Mouse (Mus musculus) MEL (cell line): ENCODE measurements around the gene Fxr1. TPM values are rescaled to one million over a fixed set of nuclear protein-coding genes. Genes with fewer than 3 reads are reported as not detected.
A peak's percentile ranks its signal among the peaks of the same experiment; 100 is the strongest.

Experiments
- DNase-seq: peaks from one replicate; pipeline ENCODE4 v3.0.0; 2011; ENCODE audit warnings: low read depth, low spot score
- H3K27ac ChIP-seq: 2 replicates; pipeline ENCODE4 v1.5.1; 2012; ENCODE audit warnings: low read depth, mild to moderate bottlenecking, control low read depth, low read length, moderate library complexity; ENCODE audit not compliant: control insufficient read depth
- H3K27me3 ChIP-seq, 2 experiments: fragments of 150-350 bp in 1 of 2; sonication (generic) in 1 of 2; 2 replicates each; pipeline ENCODE4 v1.6.1; 2012; ENCODE audit warnings: low read length in 2 of 2, mild to moderate bottlenecking in 2 of 2, improper control_type of control experiment in 1 of 2, moderate library complexity in 1 of 2; ENCODE audit not compliant: insufficient read depth in 2 of 2, control insufficient read depth in 1 of 2
- H3K36me3 ChIP-seq, 2 experiments: 2 replicates each; pipeline ENCODE4 v1.6.1; 2012 to 2014; ENCODE audit warnings: low read length in 2 of 2, improper control_type of control experiment in 1 of 2, inconsistent platforms in 1 of 2, mild to moderate bottlenecking in 1 of 2; ENCODE audit not compliant: insufficient read depth in 2 of 2, control insufficient read depth in 1 of 2
- H3K4me1 ChIP-seq, 2 experiments: fragments of 150-350 bp in 1 of 2; sonication (generic) in 1 of 2; 2 replicates each; pipeline ENCODE4 v1.6.1; 2012; ENCODE audit warnings: low read length in 2 of 2, improper control_type of control experiment in 1 of 2, mild to moderate bottlenecking in 1 of 2; ENCODE audit not compliant: insufficient read depth in 2 of 2, control insufficient read depth in 1 of 2
- H3K4me3 ChIP-seq, 2 experiments: fragments of 150-350 bp in 1 of 2; sonication (generic) in 1 of 2; 2 replicates each; pipeline ENCODE4 v1.5.1; 2012; ENCODE audit warnings: low read depth in 2 of 2, low read length in 2 of 2, mild to moderate bottlenecking in 2 of 2, moderate library complexity in 2 of 2, control low read depth in 1 of 2, improper control_type of control experiment in 1 of 2; ENCODE audit not compliant: control insufficient read depth in 1 of 2, insufficient read depth in 1 of 2
- H3K79me2 ChIP-seq: 2 replicates; pipeline ENCODE4 v1.6.1; 2012; ENCODE audit warnings: mild to moderate bottlenecking, low read length, moderate library complexity; ENCODE audit not compliant: control insufficient read depth, poor library complexity, insufficient read depth
- H3K9ac ChIP-seq: 2 replicates; pipeline ENCODE4 v1.6.1; 2012; ENCODE audit warnings: low read depth, mild to moderate bottlenecking, control low read depth, low read length, moderate library complexity; ENCODE audit not compliant: control insufficient read depth, poor library complexity, severe bottlenecking
- H3K9me3 ChIP-seq: fragments of 150-350 bp; sonication (generic); replicated peaks from 2 replicates; pipeline ENCODE4 v1.6.1; 2012; ENCODE audit warnings: mild to moderate bottlenecking, low read length, improper control_type of control experiment, moderate library complexity; ENCODE audit not compliant: insufficient read depth
- CHD1 ChIP-seq: IDR thresholded peaks from 2 replicates; pipeline ENCODE4 v1.6.1; 2012; ENCODE audit warnings: low read depth, mild to moderate bottlenecking, inconsistent platforms, low read length, improper control_type of control experiment
- CHD2 ChIP-seq: IDR thresholded peaks from 2 replicates; pipeline ENCODE4 v1.6.1; 2011; ENCODE audit warnings: low read length, improper control_type of control experiment
- CTCF ChIP-seq, 3 experiments: IDR thresholded peaks in 2 of 3; conservative IDR thresholded peaks in 1 of 3; 2 replicates each; pipeline ENCODE4 v1.5.1; 2011 to 2012; ENCODE audit warnings: low read length in 3 of 3, low read depth in 2 of 3, mild to moderate bottlenecking in 2 of 3, improper control_type of control experiment in 1 of 3, inconsistent platforms in 1 of 3, mixed read lengths in 1 of 3, moderate library complexity in 1 of 3; ENCODE audit not compliant: control insufficient read depth in 1 of 3, insufficient read depth in 1 of 3, poor library complexity in 1 of 3, severe bottlenecking in 1 of 3
- E2F4 ChIP-seq: IDR thresholded peaks from 2 replicates; pipeline ENCODE4 v1.6.1; 2011; ENCODE audit warnings: low read depth, low read length, improper control_type of control experiment, borderline replicate concordance
- ELF1 ChIP-seq: IDR thresholded peaks from 2 replicates; pipeline ENCODE4 v1.6.1; 2014; ENCODE audit warnings: low read depth, mild to moderate bottlenecking, inconsistent platforms, low read length, improper control_type of control experiment, moderate library complexity
- EP300 ChIP-seq, 2 experiments: IDR thresholded peaks; 2 replicates each; pipeline ENCODE4 v1.6.1; 2011; ENCODE audit warnings: improper control_type of control experiment in 2 of 2, low read length in 2 of 2, low read depth in 1 of 2, mild to moderate bottlenecking in 1 of 2
- ETS1 ChIP-seq: IDR thresholded peaks from 2 replicates; pipeline ENCODE4 v1.6.1; 2012; ENCODE audit warnings: low read depth, mild to moderate bottlenecking, inconsistent platforms, low read length, improper control_type of control experiment, moderate library complexity
- GABPA ChIP-seq: IDR thresholded peaks from 2 replicates; pipeline ENCODE4 v1.6.1; 2012; ENCODE audit warnings: low read depth, mild to moderate bottlenecking, inconsistent platforms, low read length, improper control_type of control experiment, moderate library complexity
- GATA1 ChIP-seq: IDR thresholded peaks from 2 replicates; pipeline ENCODE4 v1.6.1; 2011; ENCODE audit warnings: low read depth, low read length, improper control_type of control experiment
- JUND ChIP-seq: IDR thresholded peaks from 2 replicates; pipeline ENCODE4 v1.6.1; 2011; ENCODE audit warnings: low read depth, mild to moderate bottlenecking, improper control_type of control experiment, low read length
- MAZ ChIP-seq: IDR thresholded peaks from 2 replicates; pipeline ENCODE4 v1.6.1; 2012; ENCODE audit warnings: low read depth, mild to moderate bottlenecking, inconsistent platforms, low read length, improper control_type of control experiment
- MEF2A ChIP-seq: IDR thresholded peaks from 2 replicates; pipeline ENCODE4 v1.6.1; 2014; ENCODE audit warnings: low read depth, mild to moderate bottlenecking, inconsistent platforms, low read length, improper control_type of control experiment; ENCODE audit not compliant: poor library complexity, insufficient replicate concordance, severe bottlenecking; ENCODE audit errors: extremely low read depth
- MYC ChIP-seq: IDR thresholded peaks from 2 replicates; pipeline ENCODE4 v1.6.1; 2011; ENCODE audit warnings: low read depth, mild to moderate bottlenecking, low read length, improper control_type of control experiment, moderate library complexity
- NELFE ChIP-seq: IDR thresholded peaks from 2 replicates; pipeline ENCODE4 v1.6.1; 2011; ENCODE audit warnings: low read depth, low read length, improper control_type of control experiment
- NRF1 ChIP-seq: IDR thresholded peaks from 2 replicates; pipeline ENCODE4 v1.6.1; 2014; ENCODE audit warnings: low read depth, mild to moderate bottlenecking, inconsistent platforms, low read length, improper control_type of control experiment, moderate library complexity; ENCODE audit not compliant: poor library complexity, insufficient read depth, severe bottlenecking
- POLR2AphosphoS5 ChIP-seq: IDR thresholded peaks from 2 replicates; pipeline ENCODE4 v1.6.1; 2012; ENCODE audit warnings: low read depth, borderline replicate concordance, mild to moderate bottlenecking, inconsistent platforms, low read length, moderate library complexity, mixed read lengths
- RAD21 ChIP-seq: IDR thresholded peaks from 2 replicates; pipeline ENCODE4 v1.6.1; 2011; ENCODE audit warnings: mild to moderate bottlenecking, low read depth, low read length, improper control_type of control experiment
- RCOR1 ChIP-seq: IDR thresholded peaks from 2 replicates; pipeline ENCODE4 v1.6.1; 2012; ENCODE audit warnings: low read depth, mild to moderate bottlenecking, inconsistent platforms, low read length, improper control_type of control experiment
- SMC3 ChIP-seq: IDR thresholded peaks from 2 replicates; pipeline ENCODE4 v1.6.1; 2011; ENCODE audit warnings: low read depth, low read length, improper control_type of control experiment
- TAL1 ChIP-seq: IDR thresholded peaks from 2 replicates; pipeline ENCODE4 v1.6.1; 2012; ENCODE audit warnings: mild to moderate bottlenecking, inconsistent platforms, low read length, moderate library complexity, mixed read lengths
- TBP ChIP-seq: IDR thresholded peaks from 2 replicates; pipeline ENCODE4 v1.8.0; 2011; ENCODE audit warnings: low read depth, low read length, improper control_type of control experiment
- UBTF ChIP-seq: IDR thresholded peaks from 2 replicates; pipeline ENCODE4 v1.6.1; 2012; ENCODE audit warnings: low read depth, mild to moderate bottlenecking, inconsistent platforms, low read length, improper control_type of control experiment, moderate library complexity, borderline replicate concordance; ENCODE audit not compliant: insufficient read depth
- ZC3H11A ChIP-seq: IDR thresholded peaks from 2 replicates; pipeline ENCODE4 v1.6.1; 2012; ENCODE audit warnings: low read depth, mild to moderate bottlenecking, inconsistent platforms, low read length, improper control_type of control experiment
- ZKSCAN1 ChIP-seq: IDR thresholded peaks from 2 replicates; pipeline ENCODE4 v1.6.1; 2012; ENCODE audit warnings: low read depth, mild to moderate bottlenecking, inconsistent platforms, low read length, improper control_type of control experiment, moderate library complexity
- ZMIZ1 ChIP-seq: IDR thresholded peaks from 2 replicates; pipeline ENCODE4 v1.6.1; 2012; ENCODE audit warnings: low read depth, mild to moderate bottlenecking, inconsistent platforms, low read length, improper control_type of control experiment, moderate library complexity
- ZNF384 ChIP-seq: IDR thresholded peaks from 2 replicates; pipeline ENCODE4 v1.6.1; 2012; ENCODE audit warnings: low read depth, mild to moderate bottlenecking, inconsistent platforms, low read length, improper control_type of control experiment
- polyA plus RNA-seq, 2 experiments: library from polyadenylated mRNA; stranded (reverse) in 1 of 2; unstranded in 1 of 2; fragments of >175 nt in 1 of 2; fragments of >200 nt in 1 of 2; gene quantifications; 2 replicates each; pipeline versions ENCODE4 v1.2.1 to v1.2.4; 2012; ENCODE audit warnings: low replicate concordance in 2 of 2, low read depth in 1 of 2; ENCODE audit not compliant: insufficient read length in 2 of 2, insufficient read depth in 1 of 2, missing spikeins in 1 of 2
- total RNA-seq: library from RNA; depleted of rRNA; stranded (reverse); fragments of 300-350 nt; gene quantifications from 2 replicates; pipeline ENCODE4 v1.2.3, GENCODE M21; 2012

Fxr1 gene
- total and polyA plus RNA-seq, 3 experiments: 92.8 to 123 (median 98.3) TPM

GRCm38 (mm10) chr3:34003860-34004259 is 15.9 kb upstream of the Fxr1 start:
- H3K4me1 ChIP-seq: peaks cover 11 to 14% of the 10 kb centered on the region in 2 experiments
- peak; percentile 55 for DNase-seq
- H3K79me2 ChIP-seq: no peaks in the 10 kb centered on the region
- peak; percentile 20; the same call in 1 of the 2 replicates for TF ChIP-seq RCOR1
- no peak for TF ChIP-seq JUND
- TF ChIP-seq ZC3H11A: 0 out of 2 replicates have a peak, but pooled peaks have one; percentile 17
- 0 out of 2 replicates have a peak, but pooled peaks have one; percentile 10 for TF ChIP-seq SMC3
- TF ChIP-seq MEF2A: no peak
- no peak for TF ChIP-seq CHD1
- TF ChIP-seq CTCF (IDR thresholded peaks at IDR 0.05 in 2 of 3, conservative IDR thresholded peaks at IDR 0.05 in 1 of 3; ENCODE audit: control insufficient read depth in 1 of 3, insufficient read depth in 1 of 3, low read depth in 2 of 3, low read length in 3 of 3, poor library complexity in 1 of 3, severe bottlenecking in 1 of 3): 0 out of 6 replicates have a peak, but pooled peaks of 1 of the 3 experiments have one; percentile 2
- TF ChIP-seq EP300 (IDR thresholded peaks at IDR 0.05; ENCODE audit: low read depth in 1 of 2, low read length in 2 of 2): peak; percentile 13 to 43; a peak in 2 of 4 replicates
- no peak for TF ChIP-seq NRF1
- no peak for TF ChIP-seq MYC
- TF ChIP-seq MAZ: no peak
- TF ChIP-seq GABPA: no peak
- no peak for TF ChIP-seq NELFE
- TF ChIP-seq E2F4: no peak
- TF ChIP-seq ZNF384: no peak
- TF ChIP-seq GATA1: peak; percentile 55
- TF ChIP-seq POLR2AphosphoS5: no peak
- TF ChIP-seq ZKSCAN1: no peak
- TF ChIP-seq CHD2: no peak
- TF ChIP-seq, all 39 proteins: peak for 6
- H3K9ac ChIP-seq: peak overlapping the region; percentile 8; the same call in 1 of the 2 replicates
- H3K36me3 ChIP-seq: peaks cover 0 to 11% of the 10 kb centered on the region in 2 experiments; a peak in 2 of 4 replicates
- no peaks in the 10 kb centered on the region for H3K9me3 ChIP-seq
- peak overlapping the region; percentile 16; the same call in 1 of the 2 replicates for H3K27ac ChIP-seq
- H3K27me3 ChIP-seq: no peaks in the 10 kb centered on the region
- H3K4me3 ChIP-seq: peak overlapping the region in 1 of 2 experiments; percentile 37; a peak in 2 of 4 replicates

GRCm38 (mm10) chr3:34006301-34006700 is 13.4 kb upstream of the Fxr1 start:
- Histone ChIP-seq H3K27me3 (no peaks in the 10 kb centered on the region), H3K9ac (no peak overlapping the region), H3K27ac (no peak overlapping the region), H3K9me3 (no peaks in the 10 kb centered on the region), H3K79me2 (no peaks in the 10 kb centered on the region), H3K36me3 (peaks cover 0 to 11% of the 10 kb centered on the region in 2 experiments; a peak in 2 of 4 replicates), H3K4me1 (peaks cover 11 to 14% of the 10 kb centered on the region in 2 experiments), H3K4me3 (no peak overlapping the region)
- TF ChIP-seq UBTF (no peak), TBP (no peak), ETS1 (no peak), RAD21 (no peak), CHD1 (no peak), E2F4 (no peak), ELF1 (no peak), ZMIZ1 (no peak), MEF2A (no peak), ZNF384 (no peak), JUND (no peak), ZC3H11A (no peak), TAL1 (no peak)
- TF ChIP-seq, all 39 proteins: peak for 0
- no peak for DNase-seq
